11 mouse cellular contexts compared by ENCODE assay signal in the genomic region with DNA sequence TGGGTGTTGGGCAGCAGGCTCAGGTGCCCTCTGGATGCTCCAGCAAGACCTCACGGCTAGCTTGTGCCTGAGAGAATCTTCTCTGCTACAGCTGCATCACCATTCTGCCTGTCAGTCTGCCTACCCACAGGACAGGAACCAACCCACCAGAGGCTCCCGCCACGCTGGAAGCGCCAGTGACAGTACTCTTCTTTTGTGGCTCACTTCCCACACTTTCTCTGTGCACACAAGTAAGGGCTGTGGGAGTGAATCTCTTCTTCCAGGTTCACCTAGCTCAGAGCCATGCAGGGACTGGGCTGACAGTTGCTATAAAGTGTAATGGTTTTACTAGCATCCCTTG. TPM values are rescaled to one million over a fixed set of nuclear protein-coding genes. Genes with fewer than 3 reads are reported as not detected.
DNase-seq lines count a peak whose midpoint lies in the region; ATAC-seq and TF ChIP-seq lines count a peak whose summit lies in the region.
"Had no signal": no experiment of that assay in that cellular context is flagged by ENCODE, and none has a peak within 500 bp of the region (broad histone marks: within the 10 kb centered on the region; RNA-seq: fewer than 3 reads in every experiment).

No protein-coding gene starts in this region.

- TF ChIP-seq EP300 in heart, postnatal 0 days (IDR thresholded peaks at IDR 0.05; ENCODE audit: low read depth): no peak

- H3K9me3 ChIP-seq in heart, postnatal 0 days (replicated peaks; ENCODE audit: control insufficient read depth, low read length): no peaks in the 10 kb centered on the region
- H3K9me3 ChIP-seq in forebrain, embryonic 15.5 days: no peaks in the 10 kb centered on the region
- H3K9me3 ChIP-seq in midbrain, embryonic 12.5 days: no peaks in the 10 kb centered on the region

- H3K4me1 ChIP-seq in heart, postnatal 0 days (ENCODE audit: control insufficient read depth, insufficient read depth): peaks cover 36% of the 10 kb centered on the region
- H3K4me1 ChIP-seq in forebrain, embryonic 15.5 days: peaks cover 21% of the 10 kb centered on the region
- peaks cover 32% of the 10 kb centered on the region for H3K4me1 ChIP-seq in midbrain, embryonic 12.5 days

- H3K9ac ChIP-seq in heart, postnatal 0 days (replicated peaks; ENCODE audit: low read depth, low read length): no peak overlapping the region
- H3K9ac ChIP-seq in forebrain, embryonic 15.5 days (replicated peaks): no peak overlapping the region
- no peak overlapping the region for H3K9ac ChIP-seq in midbrain, embryonic 12.5 days (replicated peaks)

- peaks cover 31% of the 10 kb centered on the region for H3K36me3 ChIP-seq in heart, postnatal 0 days (replicated peaks; ENCODE audit: control insufficient read depth, insufficient read depth, low read length)
- no peaks in the 10 kb centered on the region for H3K36me3 ChIP-seq in forebrain, embryonic 15.5 days
- no peaks in the 10 kb centered on the region for H3K36me3 ChIP-seq in midbrain, embryonic 12.5 days

- no peak overlapping the region for H3K4me3 ChIP-seq in heart, postnatal 0 days (ENCODE audit: low read depth, low read length)
- no peak overlapping the region for H3K4me3 ChIP-seq in forebrain, embryonic 15.5 days
- H3K4me3 ChIP-seq in midbrain, embryonic 12.5 days: no peak overlapping the region

- 73% methylated on average over 4 of the region's 4 CpGs for WGBS in heart, postnatal 0 days
- 73% methylated on average over 4 of the region's 4 CpGs for WGBS in forebrain, embryonic 15.5 days
- 79% methylated on average over 4 of the region's 4 CpGs for WGBS in midbrain, embryonic 12.5 days

- peak overlapping the region; percentile 86 for H3K27ac ChIP-seq in heart, postnatal 0 days (ENCODE audit: low read depth)
- H3K27ac ChIP-seq in forebrain, embryonic 15.5 days (replicated peaks): peak overlapping the region; percentile 60; the same call in 1 of the 2 replicates
- peak overlapping the region; percentile 62; the same call in 1 of the 2 replicates for H3K27ac ChIP-seq in midbrain, embryonic 12.5 days (replicated peaks)

- no peak for TF ChIP-seq CTCF in heart, postnatal 0 days (IDR thresholded peaks at IDR 0.05; ENCODE audit: low read depth)

- no peak overlapping the region for H3K4me2 ChIP-seq in heart, postnatal 0 days (ENCODE audit: low read depth, low read length)
- H3K4me2 ChIP-seq in forebrain, embryonic 15.5 days (replicated peaks): no peak overlapping the region
- no peak overlapping the region for H3K4me2 ChIP-seq in midbrain, embryonic 12.5 days (replicated peaks)

- DNase-seq in heart, postnatal 0 days (ENCODE audit: low spot score): no peak
- DNase-seq in heart, postnatal 4 days: no peak
- DNase-seq in brain, adult 2 months (ENCODE audit: low read depth, low spot score): peak; percentile 73
- DNase-seq in embryo, embryonic 9.5 days (ENCODE audit: extremely low spot score): no peak
- no peak for DNase-seq in cerebellum, postnatal 4 days (ENCODE audit: low spot score in 2 of 2)

- ATAC-seq in heart, postnatal 0 days (ENCODE audit: insufficient read depth, low read depth): no peak
- peak; percentile 23; the same call in 1 of the 2 replicates for ATAC-seq in forebrain, embryonic 15.5 days (replicated peaks)
- ATAC-seq in midbrain, embryonic 12.5 days (ENCODE audit: low FRiP score, low read depth): 0 out of 2 replicates have a peak, but pooled peaks have one; percentile 3
- no peak for ATAC-seq in inflammation-experienced regulatory T-cells, adult 6 months

- no peaks in the 10 kb centered on the region for H3K27me3 ChIP-seq in heart, postnatal 0 days (ENCODE audit: control insufficient read depth, insufficient read depth, low read length)
- H3K27me3 ChIP-seq in forebrain, embryonic 15.5 days: no peaks in the 10 kb centered on the region
- H3K27me3 ChIP-seq in midbrain, embryonic 12.5 days: no peaks in the 10 kb centered on the region
- H3K27me3 ChIP-seq: CH12.LX had no signal

RNA-seq across cellular contexts. Expression of a gene that starts 39.2 kb away (rescaled TPM):
- not detected in 2 replicates for total RNA-seq in heart, postnatal 0 days (2014; rRNA removed; ENCODE audit: low replicate concordance)
- polyA plus RNA-seq in heart, postnatal 0 days (2015; fragmentation: Nextera tagmentation; extraction: Ambion mirVana): not detected in 2 replicates
- total RNA-seq in heart, postnatal 4 days (2021): under 1 TPM; 0.36 to 0.50 TPM
- polyA plus RNA-seq in forebrain, embryonic 15.5 days (2015; fragmentation: Nextera tagmentation; extraction: Ambion mirVana): not detected in 2 replicates
- not detected in 2 replicates for polyA plus RNA-seq in midbrain, embryonic 12.5 days (2016; fragmentation: Nextera tagmentation; extraction: Ambion mirVana)
- not detected for polyA plus RNA-seq in inflammation-experienced regulatory T-cells, adult 6 months (2017; shearing (Covaris generic))
- total RNA-seq: CH12.LX; megakaryocyte-erythroid progenitor cell, adult 5-6 weeks had no signal
- polyA plus RNA-seq: spleen, adult 2 months had no signal

RNA-seq across cellular contexts. Expression of a gene that starts 41.5 kb away (rescaled TPM):
- 10.9 and 26.0 TPM in 2 replicates for total RNA-seq in heart, postnatal 0 days (2014; rRNA removed; ENCODE audit: low replicate concordance)
- 5.1 and 6.5 TPM in 2 replicates for polyA plus RNA-seq in heart, postnatal 0 days (2015; fragmentation: Nextera tagmentation; extraction: Ambion mirVana)
- total RNA-seq in heart, postnatal 4 days (2021): 10 to 100 TPM; 19.9 to 21.9 TPM
- polyA plus RNA-seq in forebrain, embryonic 15.5 days (2015; fragmentation: Nextera tagmentation; extraction: Ambion mirVana): 14.9 and 15.7 TPM in 2 replicates
- 25.3 and 25.7 TPM in 2 replicates for polyA plus RNA-seq in midbrain, embryonic 12.5 days (2016; fragmentation: Nextera tagmentation; extraction: Ambion mirVana)
- polyA plus RNA-seq in inflammation-experienced regulatory T-cells, adult 6 months (2017; shearing (Covaris generic)): 10 to 100 TPM; 24.6 to 32.2 (median 29.7) TPM

RNA-seq across cellular contexts. Expression of a gene that starts 51.5 kb away (rescaled TPM):
- 43.7 and 68.4 TPM in 2 replicates for total RNA-seq in heart, postnatal 0 days (2014; rRNA removed; ENCODE audit: low replicate concordance)
- polyA plus RNA-seq in heart, postnatal 0 days (2015; fragmentation: Nextera tagmentation; extraction: Ambion mirVana): 16.0 and 17.2 TPM in 2 replicates
- 10 to 100 TPM; 53.8 to 56.0 TPM for total RNA-seq in heart, postnatal 4 days (2021)
- 8.0 TPM in 2 replicates for polyA plus RNA-seq in forebrain, embryonic 15.5 days (2015; fragmentation: Nextera tagmentation; extraction: Ambion mirVana)
- polyA plus RNA-seq in midbrain, embryonic 12.5 days (2016; fragmentation: Nextera tagmentation; extraction: Ambion mirVana): 17.0 and 17.1 TPM in 2 replicates
- 10 to 100 TPM; 13.0 to 23.0 (median 20.1) TPM for polyA plus RNA-seq in inflammation-experienced regulatory T-cells, adult 6 months (2017; shearing (Covaris generic))

Comparison
In these comparisons a context has a peak if more than half of its experiments do, and no peak if none do; other contexts are left out.
1. ATAC-seq: peak in forebrain, embryonic 15.5 days (single experiment) and midbrain, embryonic 12.5 days (single experiment); none in heart, postnatal 0 days (single experiment) and inflammation-experienced regulatory T-cells, adult 6 months (single experiment).
2. Peak in every context shown above with its lines, with median percentiles within 50 percentile points of each other: H3K27ac ChIP-seq.